Mouse (Mus musculus) liver, adult 2 months (tissue): Measurements from ENCODE around the gene Hist1h3i. TPM values are rescaled to one million over a fixed set of nuclear protein-coding genes. Genes with fewer than 3 reads are reported as not detected.
A peak's percentile ranks its signal among the peaks of the same experiment; 100 is the strongest.
"Not testable (repeated sequence)": the region's sequence is repeated elsewhere in the genome, so short reads cannot be mapped to it uniquely, and the experiment has no call there.

Experiments used
- DNase-seq: peaks from one replicate; pipeline ENCODE4 v3.0.0-alpha.2; 2011; ENCODE audit warnings: low read depth, low spot score; ENCODE audit errors: extremely low read depth
- H3K27ac ChIP-seq: fragments of 200-500 bp; replicated peaks from 2 replicates; pipeline ENCODE4 v1.5.1; 2012; ENCODE audit warnings: low read depth, mild to moderate bottlenecking, control low read depth, inconsistent platforms, low read length; ENCODE audit not compliant: insufficient read depth
- H3K27me3 ChIP-seq: fragments of 200-500 bp; 2 replicates; pipeline ENCODE4 v1.6.1; 2012; ENCODE audit warnings: mild to moderate bottlenecking, moderate library complexity, low read length, inconsistent platforms; ENCODE audit not compliant: control insufficient read depth, insufficient read depth
- H3K36me3 ChIP-seq: fragments of 200-500 bp; 2 replicates; pipeline ENCODE4 v1.6.1; 2012; ENCODE audit warnings: low read length, inconsistent platforms; ENCODE audit not compliant: control insufficient read depth, insufficient read depth
- H3K4me1 ChIP-seq: fragments of 200-500 bp; 2 replicates; pipeline ENCODE4 v1.6.1; 2011; ENCODE audit warnings: low read length; ENCODE audit not compliant: control insufficient read depth, insufficient read depth
- H3K4me3 ChIP-seq: fragments of 200-500 bp; 2 replicates; pipeline ENCODE4 v1.5.1; 2011; ENCODE audit warnings: low read depth, mild to moderate bottlenecking, control low read depth, low read length, moderate library complexity; ENCODE audit not compliant: insufficient read depth
- H3K79me2 ChIP-seq: fragments of 200-500 bp; 2 replicates; pipeline ENCODE4 v1.6.1; 2012; ENCODE audit warnings: inconsistent platforms, mild to moderate bottlenecking, low read length, moderate library complexity; ENCODE audit not compliant: control insufficient read depth, insufficient read depth
- H3K9ac ChIP-seq: fragments of 200-500 bp; 2 replicates; pipeline ENCODE4 v1.6.1; 2012; ENCODE audit warnings: low read depth, mild to moderate bottlenecking, control low read depth, inconsistent platforms, low read length
- CTCF ChIP-seq: fragments of 200-500 bp; IDR thresholded peaks from 2 replicates; pipeline ENCODE4 v1.5.1; 2011; ENCODE audit warnings: low read depth, low read length, control low read depth
- POLR2A ChIP-seq: fragments of 200-500 bp; IDR thresholded peaks from 2 replicates; pipeline ENCODE4 v1.6.1; 2011; ENCODE audit warnings: low read length, control low read depth; ENCODE audit not compliant: insufficient read depth; ENCODE audit errors: extremely low read depth
- WGBS: fragments of 180-500 bp; shearing (Covaris S2); methylation state at CpG from one replicate; pipeline ENCODE4 v1.1.7; 2018; 5-methylcytosine and 5-hydroxymethylcytosine counted together
- polyA plus RNA-seq: library from polyadenylated mRNA; depleted of rRNA; stranded (reverse); fragments of >200 nt; gene quantifications from 2 replicates; pipeline ENCODE4 v1.2.3, GENCODE M21; 2012
- total RNA-seq: library from RNA; depleted of rRNA; stranded (reverse); fragments of >200 nt; gene quantifications from 2 replicates; pipeline ENCODE4 v1.2.3, GENCODE M21; 2014

The Hist1h3i gene
- total and polyA plus RNA-seq, 2 experiments = 4.1 to 26.6 TPM

DNA sequence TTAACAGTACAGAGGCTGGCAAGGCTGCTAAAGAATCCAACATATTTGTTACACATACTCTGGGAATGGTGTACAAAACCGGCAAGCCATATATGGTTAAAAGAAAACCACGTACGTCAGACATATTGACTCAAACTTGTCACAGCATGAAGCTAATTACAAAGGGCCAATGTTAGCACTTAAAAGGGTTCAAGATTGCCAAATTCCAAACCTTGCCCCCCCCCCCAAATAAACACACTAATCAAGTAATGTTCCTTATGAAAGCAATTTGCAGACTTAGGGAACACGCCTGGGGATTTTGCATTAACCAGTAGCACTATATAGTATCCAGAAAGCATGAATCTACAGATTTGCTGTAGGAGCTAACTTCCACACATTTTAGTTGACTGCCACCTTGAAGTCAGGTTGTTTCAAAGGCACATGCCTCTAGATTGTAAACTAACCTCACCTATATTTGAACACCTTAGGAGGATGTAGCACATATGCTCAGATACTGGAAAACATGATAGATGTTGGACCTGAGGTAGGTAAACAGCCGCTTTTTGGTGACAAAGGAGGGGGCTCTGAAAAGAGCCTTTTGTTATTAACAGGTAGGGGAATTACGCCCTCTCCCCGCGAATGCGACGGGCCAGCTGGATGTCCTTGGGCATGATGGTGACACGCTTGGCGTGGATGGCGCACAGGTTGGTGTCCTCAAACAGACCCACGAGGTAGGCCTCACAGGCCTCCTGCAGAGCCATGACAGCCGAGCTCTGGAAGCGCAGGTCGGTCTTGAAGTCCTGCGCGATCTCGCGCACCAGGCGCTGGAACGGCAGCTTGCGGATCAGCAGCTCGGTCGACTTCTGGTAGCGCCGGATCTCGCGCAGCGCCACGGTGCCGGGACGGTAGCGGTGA is 562 bp downstream of the Hist1h3i start:
- WGBS = 10% methylated on average over 17 of the region's 35 CpGs
- not testable (repeated sequence) for H3K4me1 ChIP-seq, DNase-seq, H3K79me2 ChIP-seq, H3K36me3 ChIP-seq, H3K27me3 ChIP-seq, H3K9ac ChIP-seq, H3K27ac ChIP-seq
- 0 out of 2 replicates have a peak, but pooled peaks have one; percentile 42 for TF ChIP-seq POLR2A
- H3K4me3 ChIP-seq = peak overlapping the region; percentile 40; the same call in 1 of the 2 replicates

DNA sequence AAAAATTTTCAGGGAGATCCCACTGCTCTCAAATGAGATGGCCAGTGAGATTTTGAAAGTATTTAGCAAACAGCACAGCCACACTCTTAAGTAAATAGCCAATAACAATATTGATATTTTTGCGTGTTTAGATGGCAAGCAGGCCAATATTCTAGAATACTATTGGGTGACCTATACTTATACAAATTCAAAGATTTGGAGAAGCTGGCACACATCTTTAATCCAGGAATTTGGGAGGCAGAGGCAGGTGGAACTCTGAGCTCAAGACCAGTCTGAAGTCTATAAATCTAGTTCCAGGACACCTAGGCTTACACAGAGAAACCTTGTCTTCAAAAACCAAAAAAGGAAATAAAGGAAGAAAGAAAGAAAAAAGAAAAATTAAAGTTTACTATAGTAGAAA is 1.5 kb downstream of the Hist1h3i start:
- Histone ChIP-seq H3K27ac (no peak overlapping the region), H3K4me3 (no peak overlapping the region), H3K27me3 (no peaks in the 10 kb centered on the region), H3K79me2 (no peaks in the 10 kb centered on the region), H3K4me1 (peaks cover 7% of the 10 kb centered on the region), H3K9ac (no peak overlapping the region), H3K36me3 (no peaks in the 10 kb centered on the region)
- TF ChIP-seq CTCF (no peak), POLR2A (no peak)
- WGBS = 54% methylated on average over 1 of the region's 1 CpGs
- no peak for DNase-seq

DNA sequence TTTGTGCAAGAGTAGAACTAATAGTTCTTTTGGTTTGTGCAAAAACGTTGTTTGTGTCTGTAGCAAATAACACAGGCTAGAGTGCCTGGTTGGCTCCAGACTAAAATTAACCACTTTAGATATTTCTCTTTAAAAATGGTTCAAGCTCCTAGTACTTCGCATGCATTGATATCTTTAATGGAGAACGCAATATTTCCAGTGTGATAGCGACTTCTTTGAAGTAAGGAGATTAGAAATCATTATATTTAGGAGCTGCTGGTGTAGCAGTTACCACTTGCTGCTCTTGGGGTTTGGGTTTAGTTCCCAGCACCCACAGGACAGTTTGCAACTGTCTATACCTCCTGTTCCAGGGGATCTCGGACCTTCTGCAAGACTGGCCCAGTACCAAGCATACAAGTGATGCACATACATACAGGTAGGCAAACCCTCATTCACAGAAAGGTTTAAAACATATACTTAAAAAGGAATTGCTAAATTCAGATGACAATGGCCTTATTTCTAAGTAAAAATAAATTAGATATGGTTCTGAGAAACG is 2.1 kb downstream of the Hist1h3i start:
- no peaks in the 10 kb centered on the region for H3K36me3 ChIP-seq
- H3K4me3 ChIP-seq = no peak overlapping the region
- DNase-seq = no peak
- TF ChIP-seq POLR2A (no peak), CTCF (no peak)
- WGBS = 54% methylated on average over 6 of the region's 6 CpGs
- H3K9ac ChIP-seq = no peak overlapping the region
- H3K27ac ChIP-seq = no peak overlapping the region
- H3K79me2 ChIP-seq = no peaks in the 10 kb centered on the region
- H3K4me1 ChIP-seq = peaks cover 7% of the 10 kb centered on the region
- no peaks in the 10 kb centered on the region for H3K27me3 ChIP-seq

DNA sequence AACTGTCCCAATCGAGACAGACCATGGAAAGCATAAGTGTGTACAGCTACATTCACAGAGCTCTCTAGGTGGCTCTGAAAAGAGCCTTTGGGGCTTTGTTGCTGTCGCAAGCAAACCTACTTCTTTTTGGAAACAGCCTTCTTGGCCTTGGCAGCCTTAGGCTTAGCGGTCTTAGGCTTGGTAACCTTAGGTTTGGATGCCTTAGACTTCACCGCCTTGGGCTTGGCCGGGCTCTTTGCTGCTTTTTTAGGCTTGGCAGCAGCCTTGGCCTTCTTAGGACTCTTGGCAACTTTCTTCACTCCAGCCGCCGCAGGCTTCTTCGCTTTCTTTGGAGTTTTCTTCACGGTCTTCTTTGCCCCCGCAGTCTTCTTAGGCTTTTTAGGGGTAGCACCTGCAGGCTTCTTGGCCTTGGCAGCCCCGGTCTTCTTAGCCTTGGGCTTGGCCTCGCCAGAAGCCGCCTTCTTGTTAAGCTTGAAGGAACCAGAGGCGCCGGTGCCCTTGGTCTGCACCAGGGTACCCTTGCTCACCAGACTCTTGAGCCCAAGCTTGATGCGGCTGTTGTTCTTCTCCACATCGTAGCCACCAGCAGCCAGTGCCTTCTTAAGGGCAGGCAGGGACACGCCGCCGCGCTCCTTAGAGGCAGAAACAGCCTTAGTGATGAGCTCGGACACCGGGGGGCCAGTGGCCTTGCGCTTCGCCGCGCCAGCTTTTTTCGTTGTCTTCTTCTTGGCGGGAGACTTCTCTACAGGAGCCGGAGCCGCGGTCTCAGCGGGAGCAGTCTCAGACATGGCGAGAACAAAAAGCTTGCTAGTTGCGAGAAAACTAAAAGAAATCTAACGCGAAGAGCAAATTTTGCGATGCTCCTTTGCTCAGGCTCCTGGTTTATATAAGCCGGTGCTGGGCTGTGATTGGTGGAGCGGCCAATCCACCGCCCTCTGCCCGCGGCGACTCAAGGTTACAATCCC is 3.1 kb downstream of the Hist1h3i start, which contains the start of gene Hist1h1b:
Hist1h1b (minus strand) TSS at position 859 of the 965 bp plus-strand sequence.
- 1% methylated on average over 44 of the region's 44 CpGs for WGBS
- peaks cover 7% of the 10 kb centered on the region for H3K4me1 ChIP-seq
- H3K79me2 ChIP-seq = no peaks in the 10 kb centered on the region
- no peaks in the 10 kb centered on the region for H3K36me3 ChIP-seq
- H3K4me3 ChIP-seq = peak within 1 kb of the TSS; percentile 57
- peak within 1 kb of the TSS; percentile 69 for H3K9ac ChIP-seq
- no peaks in the 10 kb centered on the region for H3K27me3 ChIP-seq
- no peak within 1 kb of the TSS for H3K27ac ChIP-seq
- DNase-seq = peak; percentile 31
- TF ChIP-seq CTCF (no peak), POLR2A (0 out of 2 replicates have a peak, but pooled peaks have one; percentile 30)
